Mouse (Mus musculus) frontal cortex, adult (tissue): ENCODE results near the gene Frem2.
A peak's percentile ranks its signal among the peaks of the same experiment; 100 is the strongest.

Source experiments
- ATAC-seq: cut with Nextera tagmentation; 2 replicates; pipeline ENCODE4 v1.9.2; 2017; ENCODE audit warnings: mild to moderate bottlenecking, moderate library complexity, mixed read lengths; ENCODE audit not compliant: low TSS enrichment

The Frem2 gene

GRCm38 (mm10) chr3:53469650-53470049 is 187.5 kb downstream of the Frem2 start:
- no peak for ATAC-seq

- ATAC-seq = no peak
These were observed 189.8 kb downstream of the Frem2 start for GRCm38 (mm10) chr3:53467356-53467755.

GRCm38 (mm10) chr3:53466481-53466880 is 190.7 kb downstream of the Frem2 start:
- no peak for ATAC-seq

GRCm38 (mm10) chr3:53465330-53465729 is 191.8 kb downstream of the Frem2 start:
- no peak for ATAC-seq

- ATAC-seq = peak; percentile 9; the same call in 1 of the 2 replicates
These were observed 192.9 kb downstream of the Frem2 start for GRCm38 (mm10) chr3:53464146-53464698.
